Mouse (Mus musculus): ENCODE measurements around the gene Lhfpl3. TPM values are rescaled to one million over a fixed set of nuclear protein-coding genes. Genes with fewer than 3 reads are reported as not detected.

The Lhfpl3 gene
- total and polyA plus RNA-seq, 2 experiments from 2014 or later, result 34.4 to 40.3 TPM

- WGBS, result 42% methylated on average over 1 of the region's 1 CpGs
- Histone ChIP-seq H3K4me3 (ENCODE audit: low read depth, low read length) (no peak overlapping the region), H3K27ac (ENCODE audit: low read depth, low read length) (no peak overlapping the region), H3K27me3 (ENCODE audit: insufficient read depth, low read length) (no peaks in the 10 kb centered on the region), H3K4me1 (ENCODE audit: insufficient read depth) (no peaks in the 10 kb centered on the region), H3K9me3 (ENCODE audit: low read length) (no peaks in the 10 kb centered on the region), H3K9ac (no peak overlapping the region), H3K36me3 (ENCODE audit: insufficient read depth) (no peaks in the 10 kb centered on the region), H3K4me2 (ENCODE audit: low read depth) (no peak overlapping the region)
- no peak for TF ChIP-seq CTCF (IDR thresholded peaks at IDR 0.05; ENCODE audit: low read depth)
- ATAC-seq (no peak), DNase-seq (no peak)
Measured at GRCm38 (mm10) chr5:22795361-22795760, 49.5 kb downstream of the Lhfpl3 start.

GRCm38 (mm10) chr5:22813426-22813825, 67.6 kb downstream of the Lhfpl3 start:
- DNase-seq (no peak), ATAC-seq (no peak)
- TF ChIP-seq CTCF (IDR thresholded peaks at IDR 0.05; ENCODE audit: low read depth), result no peak
- no peaks in the 10 kb centered on the region for H3K4me1 ChIP-seq (ENCODE audit: insufficient read depth)
- 76% methylated on average over 4 of the region's 4 CpGs for WGBS
- H3K9ac ChIP-seq, result no peak overlapping the region
- no peaks in the 10 kb centered on the region for H3K9me3 ChIP-seq (ENCODE audit: low read length)
- no peak overlapping the region for H3K4me3 ChIP-seq (ENCODE audit: low read depth, low read length)
- H3K27me3 ChIP-seq (ENCODE audit: insufficient read depth, low read length), result no peaks in the 10 kb centered on the region
- H3K27ac ChIP-seq (ENCODE audit: low read depth, low read length), result no peak overlapping the region
- no peak overlapping the region for H3K4me2 ChIP-seq (ENCODE audit: low read depth)
- no peaks in the 10 kb centered on the region for H3K36me3 ChIP-seq (ENCODE audit: insufficient read depth)

DNA sequence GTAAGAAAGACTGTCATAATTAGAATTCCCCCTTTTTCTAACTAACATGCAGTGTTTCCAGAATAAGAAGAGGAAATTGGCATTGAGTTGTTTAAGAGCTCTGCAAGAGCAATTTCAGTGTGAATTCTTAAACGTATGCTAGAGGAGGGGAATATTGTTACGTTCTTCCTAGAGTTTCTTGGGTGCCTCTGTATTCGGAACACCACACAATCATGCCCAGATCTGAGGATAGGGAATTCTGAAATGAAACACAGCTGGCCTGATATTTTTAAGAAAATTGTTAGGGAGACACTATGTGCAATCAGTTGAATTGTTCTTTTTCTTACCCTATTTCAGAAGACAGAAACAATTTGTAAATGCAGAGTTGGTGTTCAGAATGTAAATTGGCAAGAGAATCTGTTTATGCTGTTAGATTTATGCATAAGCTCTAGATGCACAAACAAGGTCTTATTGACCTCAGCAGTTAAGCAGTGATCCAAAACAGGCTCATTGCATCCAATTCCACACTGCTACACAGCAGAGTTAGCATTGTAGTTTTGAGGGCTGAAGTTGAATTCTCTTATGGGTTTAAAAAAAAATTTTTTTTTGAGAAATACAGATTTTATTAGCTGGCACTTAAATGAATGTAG, 84.1 kb downstream of the Lhfpl3 start:
- ATAC-seq, result peak; percentile 69
- no peaks in the 10 kb centered on the region for H3K4me1 ChIP-seq (ENCODE audit: insufficient read depth)
- H3K27ac ChIP-seq (ENCODE audit: low read depth, low read length), result no peak overlapping the region
- 38% methylated on average over 3 of the region's 3 CpGs for WGBS
- H3K9me3 ChIP-seq (ENCODE audit: low read length), result peaks cover 4% of the 10 kb centered on the region; the same call in 1 of the 2 replicates
- no peak overlapping the region for H3K4me2 ChIP-seq (ENCODE audit: low read depth)
- no peak for TF ChIP-seq CTCF (IDR thresholded peaks at IDR 0.05; ENCODE audit: low read depth)
- H3K9ac ChIP-seq, result no peak overlapping the region
- H3K4me3 ChIP-seq (ENCODE audit: low read depth, low read length), result no peak overlapping the region
- DNase-seq, result peak; percentile 8
- no peaks in the 10 kb centered on the region for H3K27me3 ChIP-seq (ENCODE audit: insufficient read depth, low read length)
- H3K36me3 ChIP-seq (ENCODE audit: insufficient read depth), result no peaks in the 10 kb centered on the region

GRCm38 (mm10) chr5:22851572-22851971, 105.7 kb downstream of the Lhfpl3 start:
- whole genome bisulfite sequencing, result 62% methylated on average over 14 of the region's 14 CpGs
- no peak for ATAC-seq
- no peak overlapping the region for H3K4me3 ChIP-seq (ENCODE audit: low read depth, low read length)

DNA sequence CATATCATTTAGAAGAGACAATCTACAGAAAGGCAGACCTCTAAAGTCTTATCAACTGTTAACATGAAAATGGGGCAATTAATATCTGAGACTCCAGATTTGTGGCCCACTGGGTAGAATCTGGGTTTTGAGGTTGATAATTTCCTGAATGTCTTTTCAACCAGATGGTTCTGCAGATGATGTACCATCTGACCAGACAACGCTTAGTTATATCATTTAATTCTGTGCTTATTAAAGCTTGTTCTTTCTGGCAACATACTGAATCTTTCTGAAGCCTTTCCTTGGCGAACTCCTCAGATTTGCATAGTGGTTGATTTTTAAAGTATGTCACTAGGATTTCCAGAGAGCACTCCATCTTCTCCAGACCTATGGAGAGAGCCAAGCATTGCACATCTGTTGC, 107.6 kb downstream of the Lhfpl3 start:
- H3K27me3 ChIP-seq (ENCODE audit: insufficient read depth, low read length), result no peaks in the 10 kb centered on the region
- TF ChIP-seq CTCF (IDR thresholded peaks at IDR 0.05; ENCODE audit: low read depth), result no peak
- no peak overlapping the region for H3K9ac ChIP-seq
- H3K36me3 ChIP-seq (ENCODE audit: insufficient read depth), result no peaks in the 10 kb centered on the region
- peak; percentile 54 for DNase-seq
- ATAC-seq, result no peak
- no peak overlapping the region for H3K4me3 ChIP-seq (ENCODE audit: low read depth, low read length)
- H3K4me1 ChIP-seq (ENCODE audit: insufficient read depth), result no peaks in the 10 kb centered on the region
- H3K27ac ChIP-seq (ENCODE audit: low read depth, low read length), result no peak overlapping the region
- WGBS, result 62% methylated on average over 2 of the region's 2 CpGs
- H3K4me2 ChIP-seq (ENCODE audit: low read depth), result no peak overlapping the region
- H3K9me3 ChIP-seq (ENCODE audit: low read length), result no peaks in the 10 kb centered on the region

More at GRCm38 (mm10) chr5:22851572-22851971, 105.7 kb downstream of the Lhfpl3 start:
- Histone ChIP-seq H3K9ac (no peak overlapping the region), H3K36me3 (ENCODE audit: insufficient read depth) (no peaks in the 10 kb centered on the region), H3K27me3 (ENCODE audit: insufficient read depth, low read length) (no peaks in the 10 kb centered on the region), H3K4me1 (ENCODE audit: insufficient read depth) (no peaks in the 10 kb centered on the region), H3K4me2 (ENCODE audit: low read depth) (no peak overlapping the region), H3K27ac (ENCODE audit: low read depth, low read length) (no peak overlapping the region), H3K9me3 (ENCODE audit: low read length) (no peaks in the 10 kb centered on the region)
- no peak for TF ChIP-seq CTCF (IDR thresholded peaks at IDR 0.05; ENCODE audit: low read depth)
- no peak for DNase-seq

DNA sequence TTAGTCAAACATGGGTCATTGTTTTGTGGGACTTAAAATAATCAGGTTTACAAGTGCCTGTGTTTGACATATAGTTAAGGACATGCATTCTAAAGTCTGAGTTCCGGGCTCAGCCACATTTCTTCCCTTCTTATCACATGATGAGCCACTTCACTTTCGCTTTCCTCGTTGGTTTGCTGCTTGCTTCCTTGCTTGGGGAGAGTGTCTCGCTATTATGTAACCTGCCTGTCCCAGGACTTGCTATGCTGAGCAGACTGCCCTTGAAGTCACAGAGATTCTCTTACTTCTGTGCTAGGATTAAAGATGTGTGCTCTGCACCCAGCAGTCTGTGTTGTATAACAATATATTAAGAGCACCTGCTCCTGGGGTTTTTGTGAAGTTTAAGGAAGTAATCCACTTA, 110.6 kb downstream of the Lhfpl3 start:
- Histone ChIP-seq H3K9me3 (ENCODE audit: low read length) (no peaks in the 10 kb centered on the region), H3K4me1 (ENCODE audit: insufficient read depth) (no peaks in the 10 kb centered on the region), H3K9ac (no peak overlapping the region), H3K27ac (ENCODE audit: low read depth, low read length) (no peak overlapping the region), H3K4me3 (ENCODE audit: low read depth, low read length) (no peak overlapping the region), H3K4me2 (ENCODE audit: low read depth) (no peak overlapping the region), H3K36me3 (ENCODE audit: insufficient read depth) (no peaks in the 10 kb centered on the region), H3K27me3 (ENCODE audit: insufficient read depth, low read length) (no peaks in the 10 kb centered on the region)
- no peak for ATAC-seq
- 86% methylated on average over 4 of the region's 4 CpGs for WGBS
- TF ChIP-seq CTCF (IDR thresholded peaks at IDR 0.05; ENCODE audit: low read depth), result no peak
- no peak for DNase-seq

DNA sequence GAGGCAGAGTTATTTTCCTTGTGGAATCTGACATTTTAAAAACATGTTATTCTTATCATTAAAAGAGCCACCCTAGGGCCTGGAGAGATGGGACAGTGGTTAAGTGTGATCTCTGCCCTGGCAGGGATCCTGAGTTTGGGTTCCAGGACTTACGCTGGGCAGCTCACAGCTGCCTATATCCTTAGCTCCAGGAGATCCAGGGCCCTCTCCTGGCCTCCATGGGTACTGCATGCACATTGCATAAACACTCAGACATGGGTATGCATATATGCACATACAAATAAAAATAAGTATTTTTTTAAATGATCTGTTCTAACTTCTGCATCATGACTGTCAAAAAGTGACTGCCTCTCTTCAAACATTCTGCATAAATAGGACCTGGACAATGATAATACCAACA, 115.5 kb downstream of the Lhfpl3 start:
- no peak overlapping the region for H3K4me2 ChIP-seq (ENCODE audit: low read depth)
- DNase-seq (no peak), ATAC-seq (no peak)
- H3K4me1 ChIP-seq (ENCODE audit: insufficient read depth), result no peaks in the 10 kb centered on the region
- H3K4me3 ChIP-seq (ENCODE audit: low read depth, low read length), result no peak overlapping the region
- H3K9me3 ChIP-seq (ENCODE audit: low read length), result no peaks in the 10 kb centered on the region
- H3K36me3 ChIP-seq (ENCODE audit: insufficient read depth), result no peaks in the 10 kb centered on the region
- no peaks in the 10 kb centered on the region for H3K27me3 ChIP-seq (ENCODE audit: insufficient read depth, low read length)
- H3K9ac ChIP-seq, result no peak overlapping the region
- whole genome bisulfite sequencing, result 59% methylated on average over 1 of the region's 1 CpGs
- peak; percentile 43 for TF ChIP-seq CTCF (IDR thresholded peaks at IDR 0.05; ENCODE audit: low read depth)
- no peak overlapping the region for H3K27ac ChIP-seq (ENCODE audit: low read depth, low read length)
